Mouse (Mus musculus) A20 (cell line): ENCODE results near the gene Triap1.
A peak's percentile ranks its signal among the peaks of the same experiment; 100 is the strongest.
"Not testable (repeated sequence)": the region's sequence is repeated elsewhere in the genome, so short reads cannot be mapped to it uniquely, and the experiment has no call there.

Experiments
- DNase-seq: peaks from one replicate; pipeline ENCODE4 v3.0.0-alpha.2; 2011; ENCODE audit warnings: low read depth, low spot score

Triap1 gene

GRCm38 (mm10) chr5:115333626-115334025 is 7.4 kb upstream of the Triap1 start:
- peak; percentile 53 for DNase-seq

GRCm38 (mm10) chr5:115340007-115340406 is 1.0 kb upstream of the Triap1 start:
- no peak for DNase-seq

GRCm38 (mm10) chr5:115341314-115342165 is 515 bp downstream of the Triap1 start:
- DNase-seq = no peak

GRCm38 (mm10) chr5:115347564-115347963 is 6.5 kb downstream of the Triap1 start:
- peak; percentile 90 for DNase-seq

GRCm38 (mm10) chr5:115348546-115349224 is 7.7 kb downstream of the Triap1 start, which contains the start of gene Cox6a1:
Cox6a1 (minus strand) TSS chr5:115348981.
- DNase-seq = peak; percentile 99

- DNase-seq = no peak
These were observed 8.2 kb downstream of the Triap1 start for GRCm38 (mm10) chr5:115349225-115349555.

GRCm38 (mm10) chr5:115351348-115351747 is 10.3 kb downstream of the Triap1 start:
- no peak for DNase-seq

- DNase-seq = no peak
These were observed 14.0 kb downstream of the Triap1 start for GRCm38 (mm10) chr5:115355070-115355469.

- peak; percentile 90 for DNase-seq
These were observed 17.8 kb downstream of the Triap1 start for GRCm38 (mm10) chr5:115358872-115359271.

- DNase-seq = peak; percentile 77
These were observed 18.4 kb downstream of the Triap1 start for GRCm38 (mm10) chr5:115359438-115359837.

GRCm38 (mm10) chr5:115359851-115360372 is 18.9 kb downstream of the Triap1 start:
- DNase-seq = no peak

- DNase-seq = no peak
These were observed 21.2 kb downstream of the Triap1 start for GRCm38 (mm10) chr5:115362216-115362615.

GRCm38 (mm10) chr5:115362819-115363714 is 22.0 kb downstream of the Triap1 start:
- DNase-seq = no peak

- no peak for DNase-seq
These were observed 23.8 kb downstream of the Triap1 start for GRCm38 (mm10) chr5:115364782-115365181.

- no peak for DNase-seq
These were observed 30.7 kb downstream of the Triap1 start for GRCm38 (mm10) chr5:115371736-115372135.

GRCm38 (mm10) chr5:115373441-115374203 is 32.6 kb downstream of the Triap1 start:
- DNase-seq = no peak

GRCm38 (mm10) chr5:115374204-115374820 is 33.3 kb downstream of the Triap1 start:
- no peak for DNase-seq

- DNase-seq = peak; percentile 51
These were observed 34.4 kb downstream of the Triap1 start for GRCm38 (mm10) chr5:115375436-115375835.

GRCm38 (mm10) chr5:115378882-115379281 is 37.9 kb downstream of the Triap1 start:
- DNase-seq = not testable (repeated sequence)

GRCm38 (mm10) chr5:115391935-115392334 is 50.9 kb downstream of the Triap1 start:
- no peak for DNase-seq
